7 mouse cellular contexts compared by ENCODE assay signal in the genomic region with DNA sequence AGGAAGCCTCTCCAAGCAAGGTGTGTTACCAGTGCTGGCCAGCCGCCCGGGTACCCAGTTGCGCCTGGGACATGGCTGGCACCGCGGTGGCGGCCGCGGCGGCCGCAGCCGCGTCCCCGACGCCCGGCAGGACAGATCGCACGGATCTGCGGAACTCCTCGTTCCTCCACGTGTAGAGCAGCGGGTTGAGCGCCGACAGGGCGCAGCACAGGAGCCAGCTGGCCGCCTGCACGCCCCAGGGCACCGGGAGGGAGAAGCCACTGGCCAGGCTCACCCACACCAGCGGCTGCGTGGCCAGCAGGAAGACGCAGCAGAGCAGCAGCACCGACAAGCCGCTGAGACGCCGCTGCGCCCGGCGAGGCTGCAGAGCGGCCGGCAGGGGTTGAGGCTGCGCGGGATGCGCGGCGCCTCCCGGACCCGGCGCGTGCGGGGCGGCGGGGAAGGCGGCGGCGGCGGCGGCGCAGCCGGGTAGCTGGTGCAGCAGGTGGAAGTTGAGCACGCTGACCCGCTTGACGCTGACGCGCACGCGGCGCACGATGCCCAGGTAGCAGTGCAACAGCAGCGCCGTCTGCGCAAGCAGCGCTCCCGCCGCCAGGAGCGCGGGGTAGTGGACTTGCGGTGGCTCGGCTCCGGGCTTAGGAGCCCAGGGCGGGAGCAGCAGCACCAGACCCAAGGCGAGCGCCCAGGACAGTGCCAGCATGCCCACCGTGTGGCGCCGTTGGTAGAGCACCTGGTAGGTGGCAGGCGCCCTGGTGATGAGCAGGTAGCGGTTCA. TPM values are rescaled to one million over a fixed set of nuclear protein-coding genes. Genes with fewer than 3 reads are reported as not detected.
A peak's percentile ranks its signal among the peaks of the same experiment; 100 is the strongest.
DNase-seq lines count a peak whose midpoint lies in the region; ATAC-seq and TF ChIP-seq lines count a peak whose summit lies in the region.

No protein-coding gene starts in this region.

- TF ChIP-seq POLR2A in small intestine, adult 2 months (IDR thresholded peaks at IDR 0.05; ENCODE audit: low read depth, low read length): no peak

- DNase-seq in adrenal gland, postnatal 36 days: peak; percentile 41 to 59
- DNase-seq in cerebellum, postnatal 36 days: peak; percentile 40 to 44
- peak; percentile 39 for DNase-seq in gastrocnemius, postnatal 14 days
- peak; percentile 79 for DNase-seq in intestine, embryonic 14.5 days (ENCODE audit: low spot score)
- DNase-seq in limb, embryonic 11.5 days (ENCODE audit: low spot score): peak; percentile 66
- DNase-seq in midbrain, embryonic 10.5 days (ENCODE audit: low spot score): peak; percentile 70

- H3K4me3 ChIP-seq in intestine, embryonic 14.5 days (ENCODE audit: low read depth, low read length): peak overlapping the region; percentile 46
- peak overlapping the region; percentile 51 for H3K4me3 ChIP-seq in limb, embryonic 11.5 days (ENCODE audit: low read depth, low read length)
- H3K4me3 ChIP-seq in midbrain, embryonic 10.5 days: peak overlapping the region; percentile 65
- H3K4me3 ChIP-seq in small intestine, adult 2 months (ENCODE audit: low read depth, low read length): peak overlapping the region; percentile 38

- H3K4me2 ChIP-seq in intestine, embryonic 14.5 days (ENCODE audit: low read length): peak overlapping the region; percentile 93
- peak overlapping the region; percentile 98 for H3K4me2 ChIP-seq in limb, embryonic 11.5 days (ENCODE audit: low read depth, severe bottlenecking)

- H3K27me3 ChIP-seq in intestine, embryonic 14.5 days (replicated peaks; ENCODE audit: control insufficient read depth, insufficient read depth, low read length): peaks cover 50% of the 10 kb centered on the region
- H3K27me3 ChIP-seq in limb, embryonic 11.5 days (ENCODE audit: control insufficient read depth, insufficient read depth, low read length): peaks cover 41% of the 10 kb centered on the region
- peaks cover 79% of the 10 kb centered on the region for H3K27me3 ChIP-seq in midbrain, embryonic 10.5 days (ENCODE audit: low read depth, poor library complexity, severe bottlenecking)
- H3K27me3 ChIP-seq in small intestine, adult 2 months (ENCODE audit: control insufficient read depth, insufficient read depth, low read length): peaks cover 25% of the 10 kb centered on the region

- no peaks in the 10 kb centered on the region for H3K9me3 ChIP-seq in intestine, embryonic 14.5 days (ENCODE audit: control insufficient read depth, low read length)
- H3K9me3 ChIP-seq in limb, embryonic 11.5 days (ENCODE audit: control insufficient read depth, low read length): no peaks in the 10 kb centered on the region
- H3K9me3 ChIP-seq in midbrain, embryonic 10.5 days (replicated peaks): no peaks in the 10 kb centered on the region

- TF ChIP-seq CTCF in small intestine, adult 2 months (IDR thresholded peaks at IDR 0.05; ENCODE audit: extremely low read depth, insufficient read length, insufficient replicate concordance, low read depth, low read length): no peak

- intact Hi-C loops in gastrocnemius, postnatal 14 days (cut with DNase I; ENCODE audit: low total_unique reads): no loop called here

- no peak overlapping the region for H3K27ac ChIP-seq in intestine, embryonic 14.5 days (ENCODE audit: low read depth)
- no peak overlapping the region for H3K27ac ChIP-seq in limb, embryonic 11.5 days (replicated peaks; ENCODE audit: low read depth, low read length)
- H3K27ac ChIP-seq in midbrain, embryonic 10.5 days (replicated peaks): peak overlapping the region; percentile 58
- no peak overlapping the region for H3K27ac ChIP-seq in small intestine, adult 2 months (ENCODE audit: insufficient read depth, low read depth, low read length)

- H3K9ac ChIP-seq in intestine, embryonic 14.5 days (ENCODE audit: low read length): 0 out of 2 replicates have a peak overlapping the region, but pooled peaks have one; percentile 20
- H3K9ac ChIP-seq in limb, embryonic 11.5 days (ENCODE audit: low read length): peak overlapping the region; percentile 45

- peak; percentile 56 for ATAC-seq in intestine, embryonic 14.5 days (replicated peaks; ENCODE audit: low FRiP score, low TSS enrichment, low read depth)
- ATAC-seq in limb, embryonic 11.5 days (ENCODE audit: insufficient number of reproducible peaks, low FRiP score, low TSS enrichment, low read depth): peak; percentile 64

- WGBS in intestine, embryonic 14.5 days: under 1% methylated on average over 84 of the region's 86 CpGs
- WGBS in limb, embryonic 11.5 days: under 1% methylated on average over 86 of the region's 86 CpGs
- WGBS in midbrain, embryonic 10.5 days: under 1% methylated on average over 86 of the region's 86 CpGs
- WGBS in small intestine, adult 2 months: 1% methylated on average over 86 of the region's 86 CpGs

- no peaks in the 10 kb centered on the region for H3K36me3 ChIP-seq in intestine, embryonic 14.5 days (ENCODE audit: control insufficient read depth, insufficient read depth, low read length)
- no peaks in the 10 kb centered on the region for H3K36me3 ChIP-seq in limb, embryonic 11.5 days (ENCODE audit: control insufficient read depth, insufficient read depth, low read length)
- no peaks in the 10 kb centered on the region for H3K36me3 ChIP-seq in midbrain, embryonic 10.5 days
- H3K36me3 ChIP-seq in small intestine, adult 2 months (ENCODE audit: control insufficient read depth, insufficient read depth, low read length): no peaks in the 10 kb centered on the region

- peaks cover 4% of the 10 kb centered on the region for H3K4me1 ChIP-seq in intestine, embryonic 14.5 days (replicated peaks; ENCODE audit: control insufficient read depth, insufficient read depth, low read length)
- peaks cover 14% of the 10 kb centered on the region for H3K4me1 ChIP-seq in limb, embryonic 11.5 days (ENCODE audit: control insufficient read depth, insufficient read depth, low read length)
- H3K4me1 ChIP-seq in midbrain, embryonic 10.5 days: peaks cover 27% of the 10 kb centered on the region
- H3K4me1 ChIP-seq in small intestine, adult 2 months (ENCODE audit: control insufficient read depth, insufficient read depth, insufficient read length, low read length): peaks cover 4% of the 10 kb centered on the region

RNA-seq across cellular contexts. Expression of a gene that starts 1.6 kb away (rescaled TPM):
- total RNA-seq in adrenal gland, postnatal 36 days (2021): under 1 TPM; 0.26 to 0.63 TPM
- total RNA-seq in gastrocnemius, postnatal 14 days (2021): under 1 TPM; 0.23 to 0.69 TPM
- polyA plus RNA-seq in intestine, embryonic 14.5 days (2014; fragmentation: Nextera tagmentation; extraction: Ambion mirVana): 0.97 and 1.4 TPM in 2 replicates
- 0.08 and 0.23 TPM in 2 replicates for polyA plus RNA-seq in limb, embryonic 11.5 days (2014; fragmentation: Nextera tagmentation; extraction: Ambion mirVana)
- polyA plus RNA-seq in midbrain, embryonic 10.5 days (2016; fragmentation: Nextera tagmentation; extraction: Ambion mirVana): not detected in 2 replicates
- polyA plus RNA-seq in small intestine, adult 2 months (2012; rRNA removed): 0.63 and 0.83 TPM in 2 replicates
